Mouse (Mus musculus) v-Abl transformed pro-B cells (cell line): ENCODE measurements around the gene Cldn14.

ENCODE experiments used
- in situ Hi-C, 2 experiments: fragments of 400-800 bp; cut with MboI; formaldehyde crosslinking; loops; one replicate each; pipeline ENCODE4 v1.15.1; 2025; ENCODE audit not compliant: unreplicated experiment in 2 of 2

Cldn14 gene

DNA sequence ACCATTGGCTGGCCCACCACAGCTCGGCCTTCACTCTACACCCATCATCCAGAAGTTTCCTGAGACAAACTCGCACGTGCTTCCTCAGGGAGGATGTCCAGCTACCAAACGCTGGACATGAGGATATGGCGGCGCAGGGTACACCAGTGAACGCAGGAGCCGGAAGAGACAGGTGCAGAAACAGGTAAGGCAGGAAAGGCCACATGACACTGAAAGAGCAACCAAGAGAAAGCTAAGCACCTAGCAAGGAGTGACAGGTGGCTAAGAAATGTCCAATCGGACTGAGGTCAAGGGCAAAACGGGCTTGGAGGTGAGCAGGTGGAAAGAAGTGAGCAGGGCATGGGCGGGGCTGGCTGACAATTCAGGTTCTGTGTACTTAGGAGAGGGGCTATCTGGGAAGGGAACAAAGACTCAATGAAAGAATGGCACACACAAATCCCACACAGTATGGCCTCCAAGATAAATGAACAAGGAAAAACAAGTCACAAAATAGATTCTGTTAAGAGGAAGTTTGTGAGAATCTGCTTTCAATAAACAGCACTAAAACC lies 47.5 kb downstream of the Cldn14 start:
- in situ Hi-C loops, result no loop called here

DNA sequence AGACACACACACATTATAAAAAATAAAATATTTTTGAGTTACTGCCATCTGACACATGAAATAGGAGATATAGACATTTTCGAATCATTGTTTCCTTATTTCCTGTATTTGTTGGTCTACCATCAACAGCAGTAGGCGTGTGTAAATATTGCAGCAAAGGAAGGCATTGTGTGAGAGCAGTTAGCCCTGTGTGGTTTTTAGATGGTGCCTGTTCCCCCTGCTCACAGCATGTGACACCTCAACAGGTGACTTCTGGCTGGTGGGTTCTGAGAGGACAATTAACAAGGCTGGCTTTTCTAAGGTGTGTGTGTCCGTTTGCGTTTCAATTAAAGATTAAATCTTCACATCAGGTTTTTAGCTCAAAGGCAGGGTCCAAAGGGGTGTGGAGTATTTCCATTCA lies 48.1 kb downstream of the Cldn14 start:
- in situ Hi-C loops, result no loop called here

- in situ Hi-C loops, result no loop called here
These were observed 51.2 kb downstream of the Cldn14 start for GRCm38 (mm10) chr16:93957402-93957801.

DNA sequence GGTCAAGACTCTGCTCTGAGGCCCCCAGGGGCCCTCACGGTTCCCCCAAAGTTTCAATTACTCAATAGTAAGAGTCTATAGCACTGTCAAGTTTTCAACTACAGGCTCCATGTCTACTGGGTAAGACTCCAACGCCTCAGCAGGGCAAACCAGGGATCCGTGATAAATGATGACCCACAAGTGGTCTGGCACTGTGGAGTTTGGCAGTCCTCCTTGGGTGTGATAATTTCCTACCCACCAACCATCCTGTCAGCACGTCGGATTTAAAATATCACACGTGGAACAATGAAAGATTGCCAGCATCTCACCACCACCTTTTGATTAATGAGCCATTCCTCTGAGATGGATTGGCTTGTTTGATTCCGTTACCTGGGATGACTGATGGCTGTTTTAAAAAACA lies 51.7 kb downstream of the Cldn14 start:
- in situ Hi-C loops, result no loop called here

GRCm38 (mm10) chr16:93947396-93947795 lies 61.2 kb downstream of the Cldn14 start:
- in situ Hi-C loops, result no loop called here

DNA sequence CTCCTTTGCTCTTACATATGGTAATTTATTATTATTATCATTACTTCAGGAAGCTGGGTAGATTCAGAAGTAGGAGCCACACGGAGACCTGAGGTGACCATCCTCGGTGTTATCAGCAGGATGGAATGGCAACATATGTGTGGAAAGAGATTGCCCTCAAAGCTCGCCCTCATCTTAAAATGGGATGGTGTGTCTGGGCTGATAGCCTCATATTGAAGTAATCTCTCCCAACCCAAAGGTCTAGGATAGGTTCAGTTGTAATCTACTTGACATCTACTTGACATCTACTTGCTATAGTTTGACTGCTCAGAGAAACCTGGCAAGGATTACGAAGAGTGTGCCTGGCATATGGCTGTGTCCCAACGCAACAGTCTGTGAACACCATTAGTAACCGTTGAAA lies 64.3 kb downstream of the Cldn14 start:
- in situ Hi-C loops, result loop anchor here in 1 of 2 experiments (5.0 kb wide), 1 partner anchor 313 kb away; no protein-coding TSS in a partner anchor

DNA sequence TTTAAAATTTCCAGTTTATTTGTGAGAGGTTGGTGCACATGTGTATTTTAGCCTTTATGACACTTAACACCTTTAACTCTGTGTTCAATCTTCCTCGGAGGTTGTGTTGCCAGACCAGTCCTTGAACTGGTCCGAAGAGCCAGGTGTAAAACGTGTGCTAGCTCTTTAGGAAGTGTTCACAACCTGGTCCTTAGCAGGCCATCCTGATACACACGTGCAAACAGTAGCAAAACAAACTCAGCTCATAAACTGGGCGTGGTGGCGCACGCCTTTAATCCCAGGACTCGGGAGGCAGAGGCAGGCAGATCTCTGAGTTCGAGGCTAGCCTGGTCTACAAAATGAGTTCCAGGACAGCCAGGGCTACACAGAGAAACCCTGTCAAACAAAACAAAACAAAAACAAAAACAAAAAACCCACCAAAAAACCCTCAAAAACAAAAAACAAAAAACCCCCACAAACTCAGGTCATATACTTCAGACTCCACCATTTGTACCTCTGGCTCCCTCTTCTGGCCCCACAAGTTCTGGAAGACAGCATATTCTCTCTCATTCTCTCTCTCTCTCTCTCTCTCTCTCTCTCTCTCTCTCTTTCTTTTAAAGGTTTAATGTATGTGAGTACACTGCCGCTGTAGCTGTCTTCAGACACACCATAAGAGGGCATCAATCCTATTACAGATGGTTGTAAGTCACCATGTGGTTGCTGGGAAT lies 65.7 kb downstream of the Cldn14 start:
- in situ Hi-C loops, result loop anchor here in 1 of 2 experiments (5.0 kb wide), 1 partner anchor 314 kb away; no protein-coding TSS in a partner anchor

- in situ Hi-C loops, result loop anchor here in 1 of 2 experiments (5.0 kb wide), 1 partner anchor 315 kb away; no protein-coding TSS in a partner anchor
These were observed 66.7 kb downstream of the Cldn14 start for GRCm38 (mm10) chr16:93941781-93942567.

DNA sequence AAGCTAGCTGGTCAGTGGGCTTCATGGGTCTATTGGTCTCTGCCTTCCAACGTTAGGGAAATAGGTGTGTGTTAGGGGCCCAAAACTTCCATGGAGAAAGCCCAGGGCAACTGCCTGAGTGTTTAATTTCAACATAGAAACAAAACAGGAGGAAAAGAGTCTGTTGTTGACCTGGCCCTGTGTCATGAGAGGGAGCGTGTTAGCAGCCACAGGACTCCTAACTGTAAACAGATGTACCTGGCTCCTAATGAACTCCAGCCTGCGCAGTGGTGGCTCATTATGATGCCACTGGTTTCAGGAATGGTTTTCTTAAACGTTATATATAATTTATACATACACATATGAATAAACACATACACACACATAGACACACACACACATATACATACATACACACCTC lies 68.7 kb downstream of the Cldn14 start:
- in situ Hi-C loops, result loop anchor here in 1 of 2 experiments (5.0 kb wide), 1 partner anchor 317 kb away; no protein-coding TSS in a partner anchor

DNA sequence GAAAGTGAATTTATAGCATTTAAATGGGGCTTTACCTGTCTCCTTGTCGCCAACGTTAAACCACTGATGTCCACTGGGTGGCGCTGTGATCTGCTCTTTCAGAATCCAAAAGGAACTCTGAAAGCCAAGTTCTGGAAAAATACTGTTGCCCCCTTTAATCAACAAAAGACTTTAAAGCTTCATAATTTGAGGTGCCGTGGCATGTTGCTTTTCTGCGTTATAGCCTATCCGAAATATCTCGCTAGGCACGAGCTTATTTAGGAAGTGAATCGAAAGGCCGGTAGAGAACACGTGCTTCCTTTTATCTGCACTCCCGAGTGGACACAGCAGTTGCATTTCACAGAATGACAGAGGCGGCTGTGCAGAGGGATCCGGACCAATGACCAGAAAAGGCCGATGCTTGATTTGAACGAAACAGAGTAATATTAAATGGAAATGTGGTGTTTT lies 70.2 kb downstream of the Cldn14 start:
- in situ Hi-C loops, result no loop called here

DNA sequence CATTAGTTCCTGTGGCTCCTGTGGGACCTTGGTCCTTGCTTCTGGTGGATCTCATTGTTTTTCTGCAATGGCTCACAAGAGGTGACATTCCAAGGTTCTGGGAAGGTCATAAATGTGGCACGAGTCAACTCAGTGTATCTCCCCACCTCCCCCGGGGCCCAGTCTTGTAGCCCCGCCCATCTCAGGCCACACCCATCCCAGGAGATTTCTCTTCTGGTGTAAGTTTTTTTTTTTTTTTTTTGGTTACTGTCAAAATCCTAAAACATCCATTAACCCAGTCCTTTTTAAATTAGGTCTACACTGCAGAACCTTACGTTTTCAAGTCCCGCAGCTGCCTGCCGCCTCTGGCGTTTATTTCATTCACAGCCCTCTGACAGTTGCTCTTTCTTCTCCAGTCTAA lies 73.6 kb downstream of the Cldn14 start:
- in situ Hi-C loops, result no loop called here

- in situ Hi-C loops, result no loop called here
These were observed 74.0 kb downstream of the Cldn14 start for GRCm38 (mm10) chr16:93934588-93934987.

DNA sequence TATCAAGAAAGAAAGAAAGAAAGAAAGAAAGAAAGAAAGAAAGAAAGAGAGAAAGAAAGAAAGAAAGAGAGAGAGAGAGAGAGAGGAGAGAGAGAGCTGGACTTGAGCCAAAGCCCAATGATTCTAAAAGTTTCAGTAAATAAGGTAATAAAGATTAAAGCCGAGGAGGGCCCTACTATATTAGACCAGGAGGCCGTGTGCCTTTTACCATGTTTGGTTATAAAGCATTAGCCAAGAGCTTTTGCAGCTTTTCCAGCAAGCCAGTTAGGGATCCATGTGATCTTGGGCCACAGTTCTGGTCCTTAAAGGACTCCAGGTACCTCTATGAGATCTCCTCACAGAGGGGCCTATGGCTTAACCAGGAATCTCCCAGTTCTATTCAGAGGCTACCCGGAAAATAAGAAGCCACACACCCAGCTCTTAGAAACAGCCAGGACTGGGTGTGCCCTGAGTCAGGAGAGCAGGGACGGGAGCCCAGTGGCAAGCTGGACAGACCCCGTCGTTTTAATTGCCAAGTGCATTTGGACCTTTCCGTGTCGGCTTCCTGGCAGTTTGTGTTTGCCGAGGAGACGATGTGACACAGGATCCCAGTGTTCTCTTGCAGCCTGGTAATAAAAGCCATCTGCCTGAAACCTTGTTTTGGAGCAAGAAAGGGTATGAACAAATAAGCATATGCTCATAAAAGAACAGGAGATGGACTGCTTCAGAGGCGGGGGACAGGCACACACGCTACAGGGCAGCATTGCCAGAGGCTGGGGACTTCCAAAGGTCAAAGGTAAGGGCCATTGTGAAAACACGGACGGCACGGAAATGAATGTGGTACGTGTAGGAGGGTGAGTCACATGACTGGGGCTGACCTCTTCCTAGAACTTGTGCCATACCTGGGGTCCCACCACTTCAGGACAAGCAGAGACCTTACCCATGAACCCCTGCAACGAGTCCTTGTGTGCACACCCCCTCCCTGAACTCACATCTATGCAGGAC lies 76.2 kb downstream of the Cldn14 start:
- in situ Hi-C loops, result no loop called here

DNA sequence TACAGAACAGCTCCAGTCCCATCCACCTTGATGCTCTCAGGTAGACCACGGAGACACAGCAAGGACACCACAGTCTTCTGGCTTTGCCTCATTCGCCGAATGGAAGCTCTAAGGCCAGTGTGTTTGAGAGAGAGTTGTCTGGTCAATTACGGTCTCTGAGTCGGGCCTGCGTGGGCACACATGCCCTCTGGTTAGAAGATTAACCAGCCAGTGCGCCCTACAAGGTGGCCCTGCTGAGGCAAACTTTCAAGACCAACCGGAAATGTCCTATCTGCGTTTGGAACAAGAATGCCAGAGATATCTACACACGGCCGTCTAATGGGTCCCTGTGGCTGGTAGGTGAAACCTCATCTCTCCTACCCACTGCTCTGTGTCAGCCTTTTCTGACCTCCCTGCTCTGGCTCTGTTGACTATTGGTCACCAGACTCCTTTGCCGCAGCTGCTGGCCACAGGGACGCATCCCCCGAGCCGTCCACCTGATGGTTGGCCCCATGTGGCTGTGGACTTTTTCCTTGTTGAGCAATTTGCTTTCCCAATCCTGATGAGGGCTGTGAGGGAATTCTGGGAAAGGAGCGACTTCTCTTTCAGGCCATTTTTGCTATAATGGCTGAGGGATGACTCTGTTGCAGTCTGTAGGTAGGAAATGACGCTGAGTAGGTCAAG lies 79.1 kb downstream of the Cldn14 start:
- in situ Hi-C loops, result no loop called here

GRCm38 (mm10) chr16:93925684-93926247 lies 82.9 kb downstream of the Cldn14 start:
- in situ Hi-C loops, result no loop called here

DNA sequence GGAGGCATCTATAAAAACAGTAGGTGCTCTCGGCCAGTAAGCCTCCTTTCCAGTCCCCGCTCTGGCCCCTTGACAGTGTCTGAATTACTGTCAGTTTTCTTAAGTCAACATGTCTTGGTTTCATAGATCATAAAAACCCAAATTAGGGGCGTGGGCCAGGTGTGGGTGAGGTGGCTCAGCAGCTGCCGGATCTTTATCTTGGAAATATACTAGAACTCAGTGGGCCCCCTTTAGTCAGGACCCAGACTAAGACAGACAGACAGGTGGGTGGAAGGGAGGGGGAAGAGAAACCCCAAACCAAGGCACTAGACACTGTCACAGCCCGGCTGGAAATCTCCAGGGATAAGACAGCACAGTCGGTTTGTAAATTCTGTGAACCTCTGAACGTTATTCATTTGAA lies 84.8 kb downstream of the Cldn14 start:
- in situ Hi-C loops, result no loop called here

- in situ Hi-C loops, result no loop called here
These were observed 85.7 kb downstream of the Cldn14 start for GRCm38 (mm10) chr16:93922835-93923389.

DNA sequence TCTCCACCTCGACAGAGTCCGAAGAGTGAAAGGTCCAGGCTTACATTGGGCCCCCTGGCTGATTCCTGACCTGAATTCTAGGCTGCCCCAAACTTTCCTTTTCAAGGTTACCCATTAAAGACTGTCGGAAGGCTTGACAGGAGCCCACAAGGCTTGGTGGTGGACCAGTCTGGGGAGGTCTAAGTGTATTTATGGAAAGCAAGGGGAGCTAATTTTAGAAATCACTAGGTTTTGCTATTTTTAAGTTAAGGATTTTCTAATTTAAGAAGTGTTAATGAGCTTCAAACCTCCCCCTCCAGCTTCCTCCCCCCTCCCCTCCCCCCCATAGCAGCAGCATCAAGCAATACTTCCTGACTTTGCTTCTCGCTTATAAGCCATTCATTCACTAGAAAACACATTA lies 88.0 kb downstream of the Cldn14 start:
- in situ Hi-C loops, result no loop called here

- in situ Hi-C loops, result loop anchor here (5.0 to 10.0 kb wide), 2 partner anchors 234 to 338 kb away; partner anchors contain the start of gene Cbr3 (in 1 of the 2)
These were observed 89.4 kb downstream of the Cldn14 start for GRCm38 (mm10) chr16:93919189-93919588.
